Mouse (Mus musculus): ENCODE measurements around the gene Gm8947. TPM values are rescaled to one million over a fixed set of nuclear protein-coding genes. Genes with fewer than 3 reads are reported as not detected.
"Not testable (repeated sequence)": the region's sequence is repeated elsewhere in the genome, so short reads cannot be mapped to it uniquely, and the experiment has no call there.

Gm8947 gene
- total and polyA plus RNA-seq, 2 experiments from 2014 or later: 0.10 TPM; not detected in 1

DNA sequence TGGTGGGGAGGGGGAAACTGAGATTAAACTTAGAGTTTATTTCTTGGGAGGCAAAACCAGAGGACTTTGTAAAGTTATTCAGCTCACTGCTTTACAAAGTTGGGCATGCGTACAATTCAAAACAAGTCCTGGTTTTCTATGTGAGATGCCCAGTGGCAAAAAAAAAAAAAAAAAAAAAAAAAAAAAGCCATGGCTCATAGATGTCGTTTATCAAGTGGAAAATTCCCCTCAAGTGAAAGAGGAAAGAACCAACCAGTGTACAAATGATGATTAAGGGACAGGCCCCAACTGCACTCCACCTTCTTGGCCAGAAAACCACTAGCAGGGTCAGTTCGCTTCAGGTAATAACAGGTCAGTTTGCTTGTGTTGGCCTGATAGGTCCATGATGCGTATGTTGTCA, 3.7 kb upstream of the Gm8947 start:
- H3K27ac ChIP-seq (ENCODE audit: low read depth): no peak overlapping the region

DNA sequence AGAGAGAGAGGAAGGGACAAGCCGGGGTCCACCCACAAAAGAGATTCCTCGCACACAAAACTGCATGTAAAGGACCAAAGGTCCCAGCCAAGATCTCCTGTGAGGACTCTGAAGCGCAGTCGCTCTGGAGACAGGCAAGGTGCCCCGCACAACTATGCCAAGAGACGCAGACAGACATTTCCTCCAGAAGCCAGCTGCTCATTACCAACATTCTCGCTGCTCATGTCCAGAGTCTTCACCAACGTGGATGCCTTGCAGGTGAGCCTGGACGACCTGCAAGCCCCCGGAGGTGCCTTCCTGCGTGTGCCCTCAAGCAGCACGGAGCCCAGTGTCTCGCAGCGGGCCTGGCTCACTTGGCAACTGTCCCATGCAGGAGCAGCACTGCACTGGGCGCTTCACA, 563 bp downstream of the Gm8947 start:
- H3K9ac ChIP-seq (replicated peaks; ENCODE audit: low read depth, low read length); H3K4me1 ChIP-seq (ENCODE audit: control insufficient read depth, insufficient read depth); H3K9me3 ChIP-seq (replicated peaks; ENCODE audit: control insufficient read depth, low read length); H3K4me2 ChIP-seq (ENCODE audit: low read depth, low read length); H3K27me3 ChIP-seq (ENCODE audit: control insufficient read depth, insufficient read depth, low read length); H3K27ac ChIP-seq (ENCODE audit: low read depth); H3K4me3 ChIP-seq (ENCODE audit: low read depth, low read length); H3K36me3 ChIP-seq (replicated peaks; ENCODE audit: control insufficient read depth, insufficient read depth, low read length); DNase-seq (ENCODE audit: low spot score); ATAC-seq (ENCODE audit: insufficient read depth, low read depth): not testable (repeated sequence)
- 84% methylated on average over 15 of the region's 15 CpGs for WGBS

More for the DNA sequence above, 3.7 kb upstream of the Gm8947 start:
- no peak overlapping the region for H3K4me2 ChIP-seq (ENCODE audit: low read depth, low read length)
- no peaks in the 10 kb centered on the region for H3K36me3 ChIP-seq (replicated peaks; ENCODE audit: control insufficient read depth, insufficient read depth, low read length)
- H3K27me3 ChIP-seq (ENCODE audit: control insufficient read depth, insufficient read depth, low read length): no peaks in the 10 kb centered on the region
- H3K9ac ChIP-seq (replicated peaks; ENCODE audit: low read depth, low read length): no peak overlapping the region
- H3K9me3 ChIP-seq (replicated peaks; ENCODE audit: control insufficient read depth, low read length): no peaks in the 10 kb centered on the region
- ATAC-seq (ENCODE audit: insufficient read depth, low read depth) (no peak), DNase-seq (ENCODE audit: low spot score) (no peak)
- 83% methylated on average over 4 of the region's 4 CpGs for WGBS
- no peak for TF ChIP-seq EP300 (IDR thresholded peaks at IDR 0.05; ENCODE audit: low read depth)
- no peak for TF ChIP-seq CTCF (IDR thresholded peaks at IDR 0.05; ENCODE audit: low read depth)
- no peaks in the 10 kb centered on the region for H3K4me1 ChIP-seq (ENCODE audit: control insufficient read depth, insufficient read depth)
- H3K4me3 ChIP-seq (ENCODE audit: low read depth, low read length): no peak overlapping the region

DNA sequence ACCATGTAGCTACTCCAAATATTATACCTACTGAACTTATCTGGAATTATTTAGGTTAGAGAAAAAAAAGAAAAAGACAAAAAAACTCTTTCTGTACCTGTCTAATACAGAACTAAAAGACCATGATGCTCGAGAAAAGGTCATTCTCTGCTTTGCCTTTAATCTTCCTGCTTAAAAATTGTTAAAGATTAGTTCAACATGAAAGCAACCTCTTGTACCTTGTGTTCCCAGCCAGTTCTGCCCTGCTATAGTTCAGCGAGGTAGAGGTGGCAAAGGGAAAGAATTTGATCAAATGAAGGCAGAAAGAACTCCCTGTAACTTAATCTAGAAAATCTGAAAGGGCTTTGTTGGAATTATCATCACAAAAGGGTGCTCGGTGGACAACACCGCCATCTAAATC, 3.8 kb downstream of the Gm8947 start:
- not testable (repeated sequence) for ATAC-seq (ENCODE audit: insufficient read depth, low read depth); H3K9ac ChIP-seq (replicated peaks; ENCODE audit: low read depth, low read length); H3K9me3 ChIP-seq (replicated peaks; ENCODE audit: control insufficient read depth, low read length); DNase-seq (ENCODE audit: low spot score); H3K4me3 ChIP-seq (ENCODE audit: low read depth, low read length); H3K4me1 ChIP-seq (ENCODE audit: control insufficient read depth, insufficient read depth); H3K27me3 ChIP-seq (ENCODE audit: control insufficient read depth, insufficient read depth, low read length); H3K4me2 ChIP-seq (ENCODE audit: low read depth, low read length); H3K36me3 ChIP-seq (replicated peaks; ENCODE audit: control insufficient read depth, insufficient read depth, low read length); H3K27ac ChIP-seq (ENCODE audit: low read depth)
- 77% methylated on average over 4 of the region's 4 CpGs for WGBS

DNA sequence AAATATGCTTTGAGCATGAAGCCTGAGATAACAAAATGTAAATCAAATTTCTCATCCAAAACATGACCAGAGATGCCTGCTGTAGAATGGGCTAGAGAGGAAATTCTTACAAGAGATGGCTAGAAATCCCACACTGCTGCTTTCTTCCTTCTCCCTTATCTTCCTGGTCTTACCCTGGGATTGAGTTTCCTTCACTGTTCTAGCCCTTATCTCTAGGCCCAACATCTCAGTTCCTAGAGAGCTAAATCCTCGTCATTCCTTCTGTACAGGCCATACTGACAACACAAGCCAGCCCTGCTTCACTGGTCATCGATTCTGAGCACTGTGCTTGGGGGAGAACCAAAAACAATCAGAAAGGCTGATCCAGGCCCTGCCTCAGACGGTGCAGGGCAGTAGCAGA, 4.5 kb downstream of the Gm8947 start:
- not testable (repeated sequence) for H3K27ac ChIP-seq (ENCODE audit: low read depth); H3K9me3 ChIP-seq (replicated peaks; ENCODE audit: control insufficient read depth, low read length); H3K27me3 ChIP-seq (ENCODE audit: control insufficient read depth, insufficient read depth, low read length); DNase-seq (ENCODE audit: low spot score); H3K36me3 ChIP-seq (replicated peaks; ENCODE audit: control insufficient read depth, insufficient read depth, low read length); ATAC-seq (ENCODE audit: insufficient read depth, low read depth); H3K4me1 ChIP-seq (ENCODE audit: control insufficient read depth, insufficient read depth); H3K4me2 ChIP-seq (ENCODE audit: low read depth, low read length); H3K4me3 ChIP-seq (ENCODE audit: low read depth, low read length); H3K9ac ChIP-seq (replicated peaks; ENCODE audit: low read depth, low read length)
- 62% methylated on average over 3 of the region's 3 CpGs for WGBS

DNA sequence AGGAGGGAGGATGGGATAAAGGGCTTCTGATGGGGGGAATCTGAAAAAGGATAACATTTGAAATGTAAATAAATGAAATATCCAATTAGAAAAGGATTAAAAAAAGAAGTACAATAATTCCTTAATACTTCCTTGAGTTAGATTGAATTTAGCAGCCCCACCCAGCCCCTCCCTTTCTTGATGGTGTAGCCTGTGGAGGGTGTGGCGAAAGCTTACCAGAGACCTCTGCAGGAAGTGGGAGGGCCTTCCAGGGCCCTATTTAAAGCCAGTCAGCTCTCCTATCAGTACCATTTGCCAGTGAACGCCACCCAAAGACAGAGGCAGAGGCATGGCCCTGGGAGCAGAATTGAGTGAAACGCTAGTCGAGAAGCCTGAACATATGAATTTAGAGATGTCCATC, 5.9 kb downstream of the Gm8947 start, which contains the start of gene Gm47995:
Gene Gm47995, plus strand, starts transcription at position 329 of the 400 bp plus-strand sequence.
- not testable (repeated sequence) for H3K4me2 ChIP-seq (ENCODE audit: low read depth, low read length); ATAC-seq (ENCODE audit: insufficient read depth, low read depth); H3K27ac ChIP-seq (ENCODE audit: low read depth); H3K4me1 ChIP-seq (ENCODE audit: control insufficient read depth, insufficient read depth); DNase-seq (ENCODE audit: low spot score); H3K9me3 ChIP-seq (replicated peaks; ENCODE audit: control insufficient read depth, low read length); H3K36me3 ChIP-seq (replicated peaks; ENCODE audit: control insufficient read depth, insufficient read depth, low read length); H3K9ac ChIP-seq (replicated peaks; ENCODE audit: low read depth, low read length); H3K4me3 ChIP-seq (ENCODE audit: low read depth, low read length); H3K27me3 ChIP-seq (ENCODE audit: control insufficient read depth, insufficient read depth, low read length)
- WGBS: 60% methylated on average over 2 of the region's 4 CpGs

DNA sequence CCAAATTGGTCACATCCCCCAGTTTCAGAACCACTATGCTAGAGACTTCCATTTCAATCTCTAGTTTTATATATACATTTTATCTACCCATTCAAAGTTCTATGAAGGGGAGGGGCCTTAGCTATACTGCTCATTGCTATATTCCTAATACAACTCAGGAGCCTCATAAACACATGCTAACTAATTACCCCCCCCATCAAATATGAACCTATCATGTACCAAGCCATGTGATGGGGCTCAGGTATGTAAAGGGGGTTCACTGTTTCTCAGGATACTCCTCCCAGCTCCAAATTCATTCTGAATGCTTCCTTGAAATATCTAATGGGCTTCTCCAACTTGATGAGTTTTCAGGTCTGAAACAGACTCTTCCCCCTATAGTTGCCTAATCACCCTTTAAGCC, 8.4 kb downstream of the Gm8947 start:
- DNase-seq (ENCODE audit: low spot score); H3K4me2 ChIP-seq (ENCODE audit: low read depth, low read length); H3K36me3 ChIP-seq (replicated peaks; ENCODE audit: control insufficient read depth, insufficient read depth, low read length); H3K9me3 ChIP-seq (replicated peaks; ENCODE audit: control insufficient read depth, low read length); H3K27me3 ChIP-seq (ENCODE audit: control insufficient read depth, insufficient read depth, low read length); H3K27ac ChIP-seq (ENCODE audit: low read depth); ATAC-seq (ENCODE audit: insufficient read depth, low read depth); H3K4me3 ChIP-seq (ENCODE audit: low read depth, low read length); H3K9ac ChIP-seq (replicated peaks; ENCODE audit: low read depth, low read length); H3K4me1 ChIP-seq (ENCODE audit: control insufficient read depth, insufficient read depth): not testable (repeated sequence)

DNA sequence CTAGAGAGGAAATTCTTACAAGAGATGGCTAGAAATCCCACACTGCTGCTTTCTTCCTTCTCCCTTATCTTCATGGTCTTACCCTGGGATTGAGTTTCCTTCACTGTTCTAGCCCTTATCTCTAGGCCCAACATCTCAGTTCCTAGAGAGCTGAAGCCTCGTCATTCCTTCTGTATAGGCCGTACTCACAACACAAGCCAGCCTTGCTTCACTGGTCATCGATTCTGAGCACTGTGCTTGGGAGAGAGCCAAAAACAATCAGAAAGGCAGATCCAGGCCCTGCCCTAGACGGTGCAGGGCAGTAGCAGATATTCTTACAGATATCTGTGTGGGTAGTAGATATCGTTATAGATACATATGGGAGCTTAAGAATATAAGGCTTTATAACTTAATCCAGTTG, 10.6 kb downstream of the Gm8947 start:
- not testable (repeated sequence) for H3K4me3 ChIP-seq (ENCODE audit: low read depth, low read length); H3K9ac ChIP-seq (replicated peaks; ENCODE audit: low read depth, low read length); H3K4me2 ChIP-seq (ENCODE audit: low read depth, low read length); H3K4me1 ChIP-seq (ENCODE audit: control insufficient read depth, insufficient read depth); H3K9me3 ChIP-seq (replicated peaks; ENCODE audit: control insufficient read depth, low read length); DNase-seq (ENCODE audit: low spot score); H3K27ac ChIP-seq (ENCODE audit: low read depth); ATAC-seq (ENCODE audit: insufficient read depth, low read depth); H3K27me3 ChIP-seq (ENCODE audit: control insufficient read depth, insufficient read depth, low read length); H3K36me3 ChIP-seq (replicated peaks; ENCODE audit: control insufficient read depth, insufficient read depth, low read length)
- 34% methylated on average over 3 of the region's 5 CpGs for WGBS

DNA sequence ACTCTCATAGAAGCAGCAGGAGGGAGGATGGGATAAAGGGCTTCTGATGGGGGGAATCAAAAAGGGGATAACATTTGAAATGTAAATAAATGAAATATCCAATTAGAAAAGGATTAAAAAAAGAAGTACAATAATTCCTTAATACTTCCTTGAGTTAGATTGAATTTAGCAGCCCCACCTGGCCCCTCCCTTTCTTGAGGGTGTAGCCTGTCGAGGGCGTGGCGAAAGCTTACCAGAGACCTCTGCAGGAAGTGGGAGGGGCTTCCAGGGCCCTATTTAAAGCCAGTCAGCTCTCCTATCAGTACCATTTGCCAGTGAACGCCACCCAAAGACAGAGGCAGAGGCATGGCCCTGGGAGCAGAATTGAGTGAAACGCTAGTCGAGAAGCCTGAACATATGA, 11.6 kb downstream of the Gm8947 start, which contains the start of gene 3110040M04Rik:
Gene 3110040M04Rik, plus strand, starts transcription at position 304 of the 400 bp plus-strand sequence.
- not testable (repeated sequence) for H3K4me3 ChIP-seq (ENCODE audit: low read depth, low read length); DNase-seq (ENCODE audit: low spot score); H3K4me2 ChIP-seq (ENCODE audit: low read depth, low read length); H3K27me3 ChIP-seq (ENCODE audit: control insufficient read depth, insufficient read depth, low read length); H3K9me3 ChIP-seq (replicated peaks; ENCODE audit: control insufficient read depth, low read length); H3K9ac ChIP-seq (replicated peaks; ENCODE audit: low read depth, low read length); ATAC-seq (ENCODE audit: insufficient read depth, low read depth); H3K36me3 ChIP-seq (replicated peaks; ENCODE audit: control insufficient read depth, insufficient read depth, low read length); H3K27ac ChIP-seq (ENCODE audit: low read depth); H3K4me1 ChIP-seq (ENCODE audit: control insufficient read depth, insufficient read depth)
- WGBS: no CpG with 5 or more reads among the region's 6 CpGs

DNA sequence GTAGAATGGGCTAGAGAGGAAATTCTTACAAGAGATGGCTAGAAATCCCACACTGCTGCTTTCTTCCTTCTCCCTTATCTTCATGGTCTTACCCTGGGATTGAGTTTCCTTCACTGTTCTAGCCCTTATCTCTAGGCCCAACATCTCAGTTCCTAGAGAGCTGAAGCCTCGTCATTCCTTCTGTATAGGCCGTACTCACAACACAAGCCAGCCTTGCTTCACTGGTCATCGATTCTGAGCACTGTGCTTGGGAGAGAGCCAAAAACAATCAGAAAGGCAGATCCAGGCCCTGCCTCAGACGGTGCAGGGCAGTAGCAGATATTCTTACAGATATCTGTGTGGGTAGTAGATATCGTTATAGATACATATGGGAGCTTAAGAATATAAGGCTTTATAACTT, 16.3 kb downstream of the Gm8947 start:
- not testable (repeated sequence) for H3K4me1 ChIP-seq (ENCODE audit: control insufficient read depth, insufficient read depth); H3K4me3 ChIP-seq (ENCODE audit: low read depth, low read length); ATAC-seq (ENCODE audit: insufficient read depth, low read depth)

More for the DNA sequence above, 16.3 kb downstream of the Gm8947 start:
- H3K27ac ChIP-seq (ENCODE audit: low read depth); H3K27me3 ChIP-seq (ENCODE audit: control insufficient read depth, insufficient read depth, low read length); H3K9ac ChIP-seq (replicated peaks; ENCODE audit: low read depth, low read length); DNase-seq (ENCODE audit: low spot score); H3K36me3 ChIP-seq (replicated peaks; ENCODE audit: control insufficient read depth, insufficient read depth, low read length); H3K9me3 ChIP-seq (replicated peaks; ENCODE audit: control insufficient read depth, low read length); H3K4me2 ChIP-seq (ENCODE audit: low read depth, low read length): not testable (repeated sequence)
- WGBS: 40% methylated on average over 3 of the region's 5 CpGs

Measured in heart, postnatal 0 days (tissue).